Comparison of ENCODE assay signal across 9 mouse cellular contexts in the genomic region with DNA sequence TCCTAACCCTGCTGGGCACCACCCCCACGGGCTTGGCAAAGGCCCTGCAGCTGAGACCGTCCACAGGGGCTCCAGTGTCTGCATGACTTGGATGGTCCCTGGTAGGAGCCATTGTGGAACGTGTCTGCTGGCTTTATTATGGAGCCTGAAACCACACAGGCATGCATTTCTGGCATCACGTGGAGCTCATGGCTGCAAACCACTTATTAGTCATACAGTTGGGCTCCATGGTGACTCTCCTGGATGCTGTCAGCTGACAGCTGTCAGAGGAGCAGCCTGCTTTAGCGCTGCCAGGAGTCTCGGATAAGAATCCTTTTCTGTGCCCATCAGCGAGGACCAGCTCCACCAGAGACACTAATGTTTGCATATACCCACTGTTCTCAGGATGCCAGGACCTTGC. TPM values are rescaled to one million over a fixed set of nuclear protein-coding genes. Genes with fewer than 3 reads are reported as not detected.
A peak's percentile ranks its signal among the peaks of the same experiment; 100 is the strongest.
DNase-seq lines count a peak whose midpoint lies in the region; ATAC-seq and TF ChIP-seq lines count a peak whose summit lies in the region.
"Had no signal": no experiment of that assay in that cellular context is flagged by ENCODE, and none has a peak within 500 bp of the region (broad histone marks: within the 10 kb centered on the region; RNA-seq: fewer than 3 reads in every experiment).

No protein-coding gene starts in this region.

- no peak for TF ChIP-seq CTCF in gastrocnemius, adult 2 months (IDR thresholded peaks at IDR 0.05)
- no peak for TF ChIP-seq CTCF in bone marrow macrophage, adult 2 months (IDR thresholded peaks at IDR 0.05; ENCODE audit: low read depth, low read length)

- 45% methylated on average over 7 of the region's 7 CpGs for whole genome bisulfite sequencing in heart, embryonic 14.5 days

- TF ChIP-seq POLR2A in bone marrow macrophage, adult 2 months (IDR thresholded peaks at IDR 0.05; ENCODE audit: borderline replicate concordance, low read depth, low read length): no peak

- H3K4me1 ChIP-seq in bone marrow macrophage, adult 2 months (ENCODE audit: control insufficient read depth, insufficient read depth, low read length): peaks cover 40% of the 10 kb centered on the region
- H3K4me1 ChIP-seq in heart, embryonic 14.5 days (ENCODE audit: control insufficient read depth in 2 of 2, insufficient read depth in 2 of 2, low read length in 2 of 2): peaks cover 17 to 23% of the 10 kb centered on the region in 2 experiments

- H3K4me2 ChIP-seq in heart, embryonic 14.5 days (ENCODE audit: low read length): no peak overlapping the region

- intact Hi-C loops in gastrocnemius, adult 2 months (cut with DNase I): no loop called here
- intact Hi-C loops in left cerebral cortex, postnatal 36 days (cut with DNase I): no loop called here

- peak; percentile 51 for DNase-seq in gastrocnemius, adult 2 months
- no peak for DNase-seq in gastrocnemius, adult 18-20 months (ENCODE audit: low spot score)
- peak; percentile 30 to 34 for DNase-seq in left cerebral cortex, postnatal 36 days (ENCODE audit: low spot score in 2 of 2)
- DNase-seq in thymus, postnatal 14 days: no peak
- DNase-seq in ovary, postnatal 36 days (ENCODE audit: low spot score): no peak
- DNase-seq in cerebellum, adult 11-12 months: no peak
- DNase-seq: liver, postnatal 0 days had no signal

- no peaks in the 10 kb centered on the region for H3K27me3 ChIP-seq in heart, embryonic 14.5 days (ENCODE audit: control insufficient read depth, insufficient read depth, low read length)

- H3K9me3 ChIP-seq in heart, embryonic 14.5 days (ENCODE audit: control insufficient read depth, low read length): no peaks in the 10 kb centered on the region

- H3K9ac ChIP-seq in heart, embryonic 14.5 days (ENCODE audit: low read length): no peak overlapping the region
- H3K9ac ChIP-seq: liver, postnatal 0 days had no signal

- peak overlapping the region; percentile 53 for H3K27ac ChIP-seq in gastrocnemius, adult 2 months
- peak overlapping the region; percentile 32 for H3K27ac ChIP-seq in bone marrow macrophage, adult 2 months (ENCODE audit: insufficient read depth, low read depth, low read length)
- H3K27ac ChIP-seq in heart, embryonic 14.5 days (replicated peaks in 1 of 2; ENCODE audit: control insufficient read depth in 1 of 2, insufficient read depth in 1 of 2, low read depth in 2 of 2, low read length in 2 of 2): peak overlapping the region; percentile 80 to 81

- peak; percentile 31 for ATAC-seq in heart, embryonic 14.5 days (ENCODE audit: insufficient number of reproducible peaks, insufficient read depth, low FRiP score, low read depth)
- ATAC-seq: liver, postnatal 0 days had no signal

- H3K36me3 ChIP-seq in heart, embryonic 14.5 days (ENCODE audit: control insufficient read depth, insufficient read depth, low read length): peaks cover 95% of the 10 kb centered on the region

- H3K4me3 ChIP-seq in gastrocnemius, adult 2 months: no peak overlapping the region
- no peak overlapping the region for H3K4me3 ChIP-seq in bone marrow macrophage, adult 2 months (ENCODE audit: insufficient read depth, low read length)
- no peak overlapping the region for H3K4me3 ChIP-seq in heart, embryonic 14.5 days (ENCODE audit: control insufficient read depth in 1 of 2, insufficient read depth in 1 of 2, low read depth in 1 of 2, low read length in 2 of 2)

RNA-seq across cellular contexts. Expression of gene Dbnl, which starts 7.4 kb away (rescaled TPM):
- 10 to 100 TPM; 10.7 to 14.0 TPM for total RNA-seq in gastrocnemius, adult 2 months (2021)
- 10 to 100 TPM; 11.1 to 12.7 TPM for total RNA-seq in gastrocnemius, adult 18-20 months (2021)
- 59.1 and 61.9 TPM in 2 replicates for polyA plus RNA-seq in bone marrow macrophage, adult 2 months (2012; ENCODE audit: insufficient read depth, insufficient read length, missing spikeins)
- polyA plus RNA-seq in heart, embryonic 14.5 days (2014; fragmentation: Nextera tagmentation; extraction: Ambion mirVana): 65.6 and 71.2 TPM in 2 replicates
- 10 to 100 TPM; 69.2 to 72.2 TPM for total RNA-seq in left cerebral cortex, postnatal 36 days (2021)

RNA-seq across cellular contexts. Expression of gene Pgam2, which starts 7.8 kb away (rescaled TPM):
- total RNA-seq in gastrocnemius, adult 2 months (2021): 1,000 to 10,000 TPM; 2,835 to 2,943 TPM
- 1,000 to 10,000 TPM; 2,496 to 2,633 TPM for total RNA-seq in gastrocnemius, adult 18-20 months (2021)
- polyA plus RNA-seq in bone marrow macrophage, adult 2 months (2012; ENCODE audit: insufficient read depth, insufficient read length, missing spikeins): not detected in 2 replicates
- polyA plus RNA-seq in heart, embryonic 14.5 days (2014; fragmentation: Nextera tagmentation; extraction: Ambion mirVana): 1,077 and 1,126 TPM in 2 replicates
- 1 to 10 TPM; 6.0 to 6.6 TPM for total RNA-seq in left cerebral cortex, postnatal 36 days (2021)

RNA-seq across cellular contexts. Expression of gene Urgcp, which starts 33.5 kb away (rescaled TPM):
- 10 to 100 TPM; 42.2 to 48.9 TPM for total RNA-seq in gastrocnemius, adult 2 months (2021)
- 10 to 100 TPM; 38.8 to 48.7 TPM for total RNA-seq in gastrocnemius, adult 18-20 months (2021)
- polyA plus RNA-seq in bone marrow macrophage, adult 2 months (2012; ENCODE audit: insufficient read depth, insufficient read length, missing spikeins): 9.8 and 17.3 TPM in 2 replicates
- 19.9 and 22.1 TPM in 2 replicates for polyA plus RNA-seq in heart, embryonic 14.5 days (2014; fragmentation: Nextera tagmentation; extraction: Ambion mirVana)
- 10 to 100 TPM; 65.6 to 75.2 TPM for total RNA-seq in left cerebral cortex, postnatal 36 days (2021)

RNA-seq across cellular contexts. Expression of gene Polm, which starts 42.1 kb away (rescaled TPM):
- 1 to 10 TPM; 1.7 to 3.1 TPM for total RNA-seq in gastrocnemius, adult 2 months (2021)
- 1 to 10 TPM; 2.0 to 2.3 TPM for total RNA-seq in gastrocnemius, adult 18-20 months (2021)
- polyA plus RNA-seq in bone marrow macrophage, adult 2 months (2012; ENCODE audit: insufficient read depth, insufficient read length, missing spikeins): 11.4 and 14.4 TPM in 2 replicates
- polyA plus RNA-seq in heart, embryonic 14.5 days (2014; fragmentation: Nextera tagmentation; extraction: Ambion mirVana): 5.6 and 7.0 TPM in 2 replicates
- total RNA-seq in left cerebral cortex, postnatal 36 days (2021): 10 to 100 TPM in 1 of 2 experiments, 1 to 10 TPM in 1; 8.9 to 13.7 TPM

Comparison
In these comparisons a context has a peak if more than half of its experiments do, and no peak if none do; other contexts are left out.
1. DNase-seq: peak in gastrocnemius, adult 2 months (single experiment) and left cerebral cortex, postnatal 36 days (2 of 2); none in gastrocnemius, adult 18-20 months (single experiment), thymus, postnatal 14 days (single experiment), ovary, postnatal 36 days (single experiment) and cerebellum, adult 11-12 months (single experiment).
2. RNA of gene Dbnl, which starts 7.4 kb away (total RNA-seq): 69.2 to 72.2 TPM in left cerebral cortex, postnatal 36 days; 10.7 to 14.0 TPM in gastrocnemius, adult 2 months and 11.1 to 12.7 TPM in gastrocnemius, adult 18-20 months; every median in the first group is over 4 times any median in the second.
3. RNA of gene Pgam2, which starts 7.8 kb away (total RNA-seq): 2,835 to 2,943 TPM in gastrocnemius, adult 2 months and 2,496 to 2,633 TPM in gastrocnemius, adult 18-20 months; 6.0 to 6.6 TPM in left cerebral cortex, postnatal 36 days; every median in the first group is over 100 times any median in the second.
4. Peak in every context shown above with its lines, with median percentiles within 50 percentile points of each other: H3K27ac ChIP-seq.